Mouse (Mus musculus) intestine, embryonic 15.5 days (tissue): ENCODE measurements around the gene Hist1h4i. TPM values are rescaled to one million over a fixed set of nuclear protein-coding genes. Genes with fewer than 3 reads are reported as not detected.

Experiments
- polyA plus RNA-seq: library from polyadenylated mRNA; unstranded; fragments of >200 nt; fragmentation: Nextera tagmentation; extraction: Ambion mirVana; gene quantifications from 2 replicates; pipeline ENCODE4 v1.2.1, GENCODE M21; 2015

Gene Hist1h4i
- polyA plus RNA-seq, 1 experiment from 2014 or later, result 21.0 TPM

Other genes with a start within 250 kb of the Hist1h4i start
- 14.5 and 16.7 TPM in 2 replicates for gene Hist1h2bq, start 231.2 kb downstream of the Hist1h4i start, polyA plus RNA-seq
- gene Hist1h2ao, start 230.9 kb downstream of the Hist1h4i start, polyA plus RNA-seq, result 1.7 TPM in 1 of 2 replicates, not detected in the other
- not detected in 2 replicates for gene Hist1h4m, start 229.6 kb downstream of the Hist1h4i start, polyA plus RNA-seq
- gene Hist1h4n, start 209.2 kb downstream of the Hist1h4i start, polyA plus RNA-seq, result 12.0 and 15.9 TPM in 2 replicates
- gene Hist1h2ap, start 207.9 kb downstream of the Hist1h4i start, polyA plus RNA-seq, result 2,704 and 3,243 TPM in 2 replicates
- gene Hist1h2br, start 207.6 kb downstream of the Hist1h4i start, polyA plus RNA-seq, result 15.0 and 16.4 TPM in 2 replicates
- 6.2 and 7.5 TPM in 2 replicates for gene Zfp184, start 96.3 kb downstream of the Hist1h4i start, polyA plus RNA-seq
- gene Pom121l2, start 60.2 kb downstream of the Hist1h4i start, polyA plus RNA-seq, result 0.06 TPM in 1 of 2 replicates, not detected in the other
- 1.4 and 1.5 TPM in 2 replicates for gene Prss16, start 31.6 kb downstream of the Hist1h4i start, polyA plus RNA-seq
- 3.0 and 7.8 TPM in 2 replicates for gene Hist1h2ah, start 5.8 kb downstream of the Hist1h4i start, polyA plus RNA-seq
- 5.0 and 5.8 TPM in 2 replicates for gene Hist1h2bk, start 5.5 kb downstream of the Hist1h4i start, polyA plus RNA-seq
- gene Hist1h2ag, start 1.6 kb upstream of the Hist1h4i start, polyA plus RNA-seq, result 23.9 and 40.6 TPM in 2 replicates
- 9.6 and 9.9 TPM in 2 replicates for gene Hist1h2bj, start 1.9 kb upstream of the Hist1h4i start, polyA plus RNA-seq
- not detected in 2 replicates for gene Vmn1r188, start 43.1 kb upstream of the Hist1h4i start, polyA plus RNA-seq
- not detected in 2 replicates for gene Vmn1r189, start 64.5 kb upstream of the Hist1h4i start, polyA plus RNA-seq
- gene Vmn1r191, start 142.6 kb upstream of the Hist1h4i start, polyA plus RNA-seq, result not detected in 2 replicates
- not detected in 2 replicates for gene Vmn1r192, start 149.8 kb upstream of the Hist1h4i start, polyA plus RNA-seq
- not detected in 2 replicates for gene Vmn1r193, start 181.8 kb upstream of the Hist1h4i start, polyA plus RNA-seq
- not detected in 2 replicates for gene Vmn1r194, start 202.9 kb upstream of the Hist1h4i start, polyA plus RNA-seq
- gene Vmn1r195, start 229.2 kb upstream of the Hist1h4i start, polyA plus RNA-seq, result not detected in 2 replicates
- gene Vmn1r196, start 248.6 kb upstream of the Hist1h4i start, polyA plus RNA-seq, result not detected in 2 replicates